Mouse (Mus musculus): ENCODE results near the gene Syngr2.

Gene Syngr2

GRCm38 (mm10) chr11:117863174-117863856 lies 53.8 kb downstream of the Syngr2 start:
- DNase-seq (ENCODE audit: low read depth, low spot score) = peak; percentile 78
